Mouse (Mus musculus): Measurements from ENCODE around the gene Negr1.

Negr1 gene

DNA sequence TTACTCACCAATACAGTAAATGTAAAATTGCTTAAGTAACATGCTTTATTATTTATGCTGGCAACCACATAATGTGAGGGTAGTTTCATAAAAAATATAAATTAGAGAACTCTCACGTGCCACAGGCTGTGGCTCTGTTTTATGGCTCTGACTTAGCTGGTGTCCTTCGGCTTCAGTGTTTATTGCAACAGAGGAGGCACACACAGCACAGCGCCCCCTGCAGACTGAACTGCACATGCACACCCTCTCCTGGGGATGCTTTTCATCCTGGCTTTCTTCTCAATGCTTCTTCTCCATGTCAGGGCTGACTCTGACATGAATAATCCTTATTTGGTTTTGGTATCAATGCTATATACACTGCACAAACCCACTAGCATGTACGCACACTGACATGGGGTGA is 707.1 kb downstream of the Negr1 start:
- no peak for DNase-seq

DNA sequence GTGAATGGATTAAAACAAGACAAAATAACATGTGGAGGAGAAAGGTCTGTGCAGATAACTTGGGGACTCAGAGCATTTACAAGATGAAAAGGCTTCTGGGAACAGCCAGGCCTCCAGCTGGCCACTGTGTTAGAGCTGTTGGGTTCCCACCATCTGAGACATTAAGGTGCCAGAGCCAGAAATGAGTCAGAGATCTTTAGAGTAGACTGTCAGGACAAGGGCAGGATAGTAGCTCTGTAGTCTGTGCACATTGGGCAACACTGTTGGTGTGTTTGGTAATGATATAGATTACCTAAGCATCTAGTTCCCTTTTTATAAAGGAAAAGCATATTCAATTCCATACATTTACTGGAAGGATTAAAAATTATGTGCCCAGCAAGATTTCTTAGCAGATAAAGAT is 710.8 kb downstream of the Negr1 start:
- no peak for DNase-seq

DNA sequence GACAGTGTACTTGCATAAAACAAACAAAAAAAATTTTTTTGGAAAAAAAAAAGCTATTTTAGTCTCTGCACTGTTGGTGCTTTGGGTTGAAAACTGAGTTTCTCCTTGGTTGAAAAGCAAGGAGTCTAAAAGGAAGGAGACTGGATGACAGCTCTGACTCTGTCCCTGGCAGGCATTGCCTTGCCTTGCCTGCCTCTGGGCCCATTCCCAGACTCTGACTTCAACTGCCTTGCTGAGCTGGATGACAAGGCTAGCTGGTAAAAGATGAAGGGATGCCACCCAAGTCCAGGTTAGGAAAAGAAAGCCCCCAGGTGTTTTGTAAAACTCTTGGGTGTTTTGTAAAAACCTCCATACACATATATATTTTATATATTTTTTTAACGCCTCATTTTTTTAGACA is 712.5 kb downstream of the Negr1 start:
- no peak for DNase-seq

DNA sequence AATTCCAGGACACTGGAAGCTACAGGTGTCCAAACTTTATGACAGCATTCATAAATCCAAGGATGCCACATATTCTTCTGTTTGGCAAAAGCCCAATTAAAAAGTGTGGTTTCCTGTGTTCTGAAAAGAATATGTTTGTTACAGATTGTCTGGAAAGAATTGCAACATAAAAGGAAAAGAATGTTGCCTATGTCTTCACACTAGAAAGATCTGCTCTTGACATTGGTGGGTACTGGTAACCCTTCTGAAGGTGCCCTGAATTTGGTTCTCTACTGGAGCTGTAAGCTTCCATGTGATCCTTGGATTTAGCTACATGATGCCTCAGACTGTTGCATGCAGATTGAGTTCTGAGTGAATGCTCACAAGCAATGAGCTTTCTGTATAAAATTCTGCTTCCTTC is 718.1 kb downstream of the Negr1 start:
- DNase-seq = no peak

- no peak for DNase-seq
Observed at GRCm38 (mm10) chr3:157281259-157281658, 719.7 kb downstream of the Negr1 start.

DNA sequence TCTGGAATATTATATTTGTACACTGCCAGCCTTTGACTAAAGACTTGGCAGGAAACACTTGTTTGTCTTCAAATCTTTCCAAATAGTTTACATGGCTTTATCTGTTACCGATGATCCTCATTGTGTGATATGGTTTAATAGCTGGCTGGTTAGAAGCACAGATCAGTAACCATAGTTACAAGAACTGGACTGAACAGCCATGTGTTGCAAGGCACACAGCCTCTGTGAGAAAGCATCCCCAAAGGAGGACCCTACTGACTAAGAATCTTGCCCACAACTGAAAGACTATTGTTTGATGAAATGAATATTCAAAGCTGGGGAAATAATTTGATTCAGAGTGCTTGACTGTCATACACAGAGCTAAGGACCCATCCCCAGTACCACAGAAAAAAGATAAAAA is 729.7 kb downstream of the Negr1 start:
- no peak for DNase-seq

DNA sequence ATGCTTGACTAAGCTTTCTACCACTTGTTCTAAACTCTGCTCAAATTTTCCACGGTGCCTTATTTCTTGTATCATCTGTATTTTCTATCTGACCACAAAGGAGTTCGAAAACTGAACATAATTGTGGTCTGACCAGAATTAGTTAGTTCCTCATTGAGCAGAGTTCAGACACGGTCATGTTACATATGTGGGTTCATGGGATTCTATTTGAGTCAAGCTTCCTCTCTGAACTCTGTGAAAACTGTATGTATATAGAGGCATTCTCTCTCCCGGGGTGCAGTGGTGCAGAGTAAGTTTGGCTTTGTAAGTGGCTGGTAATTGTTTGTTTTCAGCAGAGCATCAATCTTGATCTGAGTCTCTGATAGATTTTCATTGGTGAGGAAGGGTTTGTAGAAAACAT is 735.6 kb downstream of the Negr1 start:
- no peak for DNase-seq

DNA sequence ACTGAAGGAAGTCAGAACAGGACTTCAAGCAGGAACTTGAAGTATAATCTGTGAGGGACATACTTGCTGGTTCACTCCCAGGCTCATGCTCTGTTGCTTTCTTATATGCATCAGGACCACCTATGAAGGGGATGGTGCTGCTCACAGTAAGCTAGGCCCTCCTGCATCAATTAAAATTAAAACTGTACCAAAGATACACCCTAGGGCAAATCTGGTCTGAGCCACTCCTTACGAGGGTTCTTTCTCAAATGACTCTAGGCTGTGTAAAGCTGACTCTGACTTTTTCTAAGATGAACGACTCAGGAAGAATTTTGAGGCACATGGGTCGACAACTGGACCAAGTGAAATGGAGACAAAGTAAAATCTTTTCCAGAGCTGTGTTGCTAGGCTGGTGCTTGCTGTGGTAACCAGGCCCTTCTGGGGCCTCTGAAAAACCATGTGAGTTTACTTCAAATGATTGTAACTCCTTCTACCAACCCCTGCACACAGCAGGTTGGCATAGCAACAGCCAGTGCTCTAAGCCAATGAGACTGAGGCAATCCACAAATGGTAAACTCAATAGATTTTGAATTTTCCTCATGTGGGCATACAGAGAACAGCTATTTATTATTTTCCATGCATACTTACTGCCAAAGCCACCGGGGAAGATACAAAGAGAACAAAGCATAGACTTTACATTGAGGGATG is 742.0 kb downstream of the Negr1 start:
- DNase-seq = no peak

- peak; percentile 80 for DNase-seq
Observed at GRCm38 (mm10) chr3:157321081-157321573, 759.5 kb downstream of the Negr1 start.

DNA sequence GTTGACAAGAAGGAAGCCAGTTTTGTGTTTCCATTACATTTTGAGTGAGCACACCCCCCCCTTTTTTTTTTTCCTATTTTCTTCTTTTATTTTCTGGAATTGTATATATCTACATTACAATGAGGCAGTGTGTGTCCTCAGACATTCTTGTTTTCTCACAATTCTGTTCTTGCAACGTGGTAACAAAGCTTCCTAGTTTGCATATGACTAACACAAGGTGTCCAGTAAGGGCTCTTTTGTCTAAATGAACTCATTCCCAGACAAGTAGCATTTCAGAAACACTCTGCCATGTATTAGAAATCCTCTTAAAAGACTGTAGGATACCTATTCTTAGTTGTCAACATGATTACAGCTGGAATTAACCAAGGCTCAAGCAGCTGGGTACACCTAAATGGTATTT is 760.2 kb downstream of the Negr1 start:
- peak; percentile 8 for DNase-seq

DNA sequence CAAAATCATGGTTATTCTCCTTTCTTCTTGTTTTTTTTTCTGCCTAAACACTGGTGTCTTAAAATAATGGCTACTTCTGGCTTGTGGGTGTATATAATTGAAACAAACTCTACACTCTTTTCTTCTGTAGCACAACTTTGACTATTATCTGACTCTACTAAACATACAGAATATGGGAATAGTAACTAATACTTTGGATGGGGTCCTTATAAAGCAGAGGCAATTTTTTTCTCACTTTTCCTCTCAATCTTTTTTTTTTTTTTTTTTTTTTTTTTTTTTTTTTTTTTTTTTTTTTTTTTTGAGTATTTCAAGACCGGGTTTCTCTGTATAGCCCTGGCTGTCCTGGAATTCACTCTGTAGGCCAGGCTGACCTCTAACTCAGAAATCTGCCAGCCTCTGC is 772.6 kb downstream of the Negr1 start:
- DNase-seq = no peak

GRCm38 (mm10) chr3:157349480-157349879 is 787.9 kb downstream of the Negr1 start:
- DNase-seq = no peak

- peak; percentile 42 for DNase-seq
Observed at GRCm38 (mm10) chr3:157358905-157359304, 797.3 kb downstream of the Negr1 start.

DNA sequence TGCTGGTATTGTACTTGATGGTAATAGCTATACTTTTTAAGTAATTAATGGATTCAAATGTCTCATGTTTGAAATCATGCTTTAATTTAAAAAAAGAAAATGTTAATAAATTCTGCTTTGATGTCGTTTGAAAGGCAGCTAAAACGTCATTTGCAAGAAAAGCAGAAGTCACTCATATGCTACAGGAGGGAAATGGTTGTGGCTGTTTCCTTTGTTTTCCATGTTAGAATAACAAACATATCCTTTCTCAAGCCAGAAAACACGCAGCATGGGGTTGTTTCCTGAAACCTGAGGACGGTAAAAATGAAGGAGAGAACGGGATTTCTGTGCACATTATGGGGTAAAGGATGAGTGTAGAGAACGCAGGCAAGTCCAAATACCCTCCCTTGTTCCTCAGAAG is 798.2 kb downstream of the Negr1 start:
- DNase-seq = no peak
